Mouse (Mus musculus) lung, embryonic 14.5 days (tissue): Measurements from ENCODE around the gene Cand2. TPM values are rescaled to one million over a fixed set of nuclear protein-coding genes. Genes with fewer than 3 reads are reported as not detected.

Source experiments
- ATAC-seq: fragments of 200-750 bp; cut with Nextera tagmentation; 2 replicates; pipeline ENCODE4 v1.8.0; 2017; ENCODE audit warnings: mild to moderate bottlenecking, moderate TSS enrichment, moderate library complexity; ENCODE audit not compliant: insufficient read depth
- DNase-seq: peaks from one replicate; pipeline ENCODE4 v3.0.0-alpha.2; 2015
- H3K27ac ChIP-seq: fragments of 300-500 bp; sonication (generic); 2 replicates; pipeline ENCODE4 v1.5.1; 2014; ENCODE audit warnings: low read depth, mild to moderate bottlenecking, moderate library complexity
- H3K27me3 ChIP-seq: fragments of 300-500 bp; sonication (generic); 2 replicates; pipeline ENCODE4 v1.6.1; 2014; ENCODE audit warnings: low read length, control low read depth; ENCODE audit not compliant: insufficient read depth
- H3K36me3 ChIP-seq: fragments of 300-500 bp; sonication (generic); 2 replicates; pipeline ENCODE4 v1.6.1; 2014; ENCODE audit warnings: control low read depth; ENCODE audit not compliant: insufficient read depth
- H3K4me1 ChIP-seq: fragments of 300-500 bp; sonication (generic); 2 replicates; pipeline ENCODE4 v1.6.1; 2014; ENCODE audit warnings: antibody characterized with exemption, control low read depth; ENCODE audit not compliant: insufficient read depth
- H3K4me2 ChIP-seq: fragments of 300-500 bp; sonication (generic); 2 replicates; pipeline ENCODE4 v1.6.1; 2014; ENCODE audit warnings: mild to moderate bottlenecking
- H3K4me3 ChIP-seq: fragments of 300-500 bp; sonication (generic); 2 replicates; pipeline ENCODE4 v1.5.1; 2014; ENCODE audit warnings: low read depth, low read length
- H3K9ac ChIP-seq: fragments of 300-500 bp; sonication (generic); 2 replicates; pipeline ENCODE4 v1.6.1; 2014
- H3K9me3 ChIP-seq: fragments of 300-500 bp; sonication (generic); 2 replicates; pipeline ENCODE4 v1.6.1; 2016; ENCODE audit warnings: low read depth, low read length, control low read depth
- CTCF ChIP-seq: IDR thresholded peaks from 2 replicates; pipeline ENCODE4 v1.5.1; 2016; ENCODE audit warnings: antibody characterized with exemption, low read depth
- WGBS: fragments of 180-500 bp; shearing (Covaris S2); extraction: QIAGEN DNeasy Blood & Tissue Kit; methylation state at CpG from one replicate; pipeline ENCODE4 v1.1.7; 2014; 5-methylcytosine and 5-hydroxymethylcytosine counted together
- polyA plus RNA-seq: library from polyadenylated mRNA; unstranded; fragments of >200 nt; fragmentation: Nextera tagmentation; extraction: Ambion mirVana; gene quantifications from 2 replicates; pipeline ENCODE4 v1.2.1, GENCODE M21; 2014

Gene Cand2
- polyA plus RNA-seq, 1 experiment from 2014 or later: 46.3 TPM

DNA sequence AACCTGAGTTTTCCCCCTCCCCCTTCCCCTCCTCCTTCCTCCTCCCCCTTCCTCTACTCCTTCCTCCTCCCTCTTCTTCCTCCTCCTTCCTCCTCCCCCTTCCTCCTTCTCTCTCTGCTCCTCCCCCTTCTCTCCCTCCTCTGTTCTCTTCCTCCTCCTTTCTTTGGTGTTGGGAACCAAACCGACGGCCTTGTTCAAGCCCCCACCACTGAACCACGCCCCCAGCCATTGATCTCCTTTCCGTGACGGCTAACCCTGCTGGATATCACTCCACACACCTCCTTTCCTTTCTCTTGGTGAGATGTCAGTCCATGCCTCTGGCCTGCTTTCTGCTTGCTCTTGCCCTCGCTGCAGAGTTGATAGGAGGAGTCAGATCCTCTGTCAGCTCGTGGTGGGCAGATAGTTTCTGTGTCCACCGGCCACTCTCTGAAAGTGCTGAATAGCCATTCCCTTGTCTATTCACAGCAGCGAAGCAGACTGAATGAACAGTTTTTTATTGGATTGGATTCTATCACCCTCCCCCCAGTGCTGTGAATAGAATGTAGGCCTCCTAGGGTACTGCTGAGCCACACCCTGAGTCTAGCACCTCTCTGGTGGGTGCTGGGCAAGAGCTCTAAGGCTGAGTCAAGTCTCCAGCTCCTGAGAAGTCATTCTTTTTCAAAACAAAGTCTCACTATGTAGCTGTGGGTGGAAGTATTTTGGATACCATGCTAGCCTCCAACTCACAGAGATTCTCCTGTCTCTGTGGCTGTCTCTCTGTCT lies 12.2 kb upstream of the Cand2 start, which contains the start of gene Tmem40:
Gene Tmem40, minus strand, starts transcription at position 416 of the 762 bp plus-strand sequence.
- ATAC-seq (peak; percentile 36; the same call in 1 of the 2 replicates), DNase-seq (peak; percentile 63)
- Histone ChIP-seq H3K36me3 (no peaks in the 10 kb centered on the region), H3K27me3 (no peaks in the 10 kb centered on the region), H3K4me2 (peak within 1 kb of the TSS; percentile 34; the same call in 1 of the 2 replicates), H3K4me1 (peaks cover 18% of the 10 kb centered on the region), H3K9ac (no peak within 1 kb of the TSS), H3K27ac (peak within 1 kb of the TSS; percentile 88), H3K4me3 (no peak within 1 kb of the TSS), H3K9me3 (no peaks in the 10 kb centered on the region)
- no peak for TF ChIP-seq CTCF
- WGBS: 4% methylated on average over 9 of the region's 9 CpGs

DNA sequence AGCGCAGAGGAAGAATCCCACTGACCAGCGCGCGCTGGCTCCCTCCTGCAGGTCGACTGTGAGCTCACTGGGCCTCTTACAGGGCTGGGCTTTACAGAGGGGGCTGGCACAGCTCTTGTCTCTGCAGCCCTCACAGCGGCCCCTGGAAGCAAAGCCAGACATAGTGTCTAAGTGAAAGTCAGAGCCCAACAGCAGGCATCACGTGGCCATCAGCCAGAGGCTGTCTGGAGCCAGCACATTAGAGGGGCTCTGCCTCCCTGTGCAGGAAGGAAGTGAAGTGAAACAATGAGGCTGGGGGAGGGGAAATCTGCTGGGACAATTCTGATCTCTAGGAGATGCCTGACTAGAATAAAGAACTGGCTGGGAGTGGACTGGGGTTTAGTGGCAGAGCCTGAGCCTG lies 10.2 kb upstream of the Cand2 start:
- H3K4me1 ChIP-seq: peaks cover 18% of the 10 kb centered on the region
- 0 out of 2 replicates have a peak overlapping the region, but pooled peaks have one; percentile 4 for H3K9ac ChIP-seq
- no peaks in the 10 kb centered on the region for H3K9me3 ChIP-seq
- WGBS: 4% methylated on average over 7 of the region's 7 CpGs
- peak overlapping the region; percentile 42 for H3K4me2 ChIP-seq
- H3K27me3 ChIP-seq: no peaks in the 10 kb centered on the region
- H3K27ac ChIP-seq: peak overlapping the region; percentile 88
- TF ChIP-seq CTCF: peak; percentile 37
- H3K4me3 ChIP-seq: no peak overlapping the region
- no peaks in the 10 kb centered on the region for H3K36me3 ChIP-seq
- peak; percentile 95 for ATAC-seq
- peak; percentile 95 for DNase-seq

DNA sequence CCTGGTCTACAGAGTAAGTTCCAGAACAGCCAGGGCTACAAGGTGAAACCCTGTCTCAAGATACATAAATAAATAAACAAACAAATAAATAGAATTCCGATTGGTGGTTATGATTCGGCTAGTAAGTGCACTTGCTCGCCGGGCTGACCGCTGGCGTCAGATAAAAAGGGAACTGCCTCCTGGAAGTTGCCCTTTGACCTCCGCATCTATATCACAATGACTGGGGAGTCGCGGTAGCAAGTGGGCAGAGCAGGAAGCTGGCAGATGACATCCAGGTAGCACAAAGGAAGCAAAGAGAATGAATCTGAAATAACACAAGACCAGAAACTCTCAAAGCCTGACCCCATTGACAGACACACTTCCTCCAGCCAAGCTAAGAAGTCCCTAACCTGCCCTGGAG lies 7.0 kb upstream of the Cand2 start:
- Histone ChIP-seq H3K27ac (peak overlapping the region; percentile 79; the same call in 1 of the 2 replicates), H3K27me3 (no peaks in the 10 kb centered on the region), H3K4me3 (no peak overlapping the region), H3K9ac (no peak overlapping the region), H3K36me3 (no peaks in the 10 kb centered on the region), H3K4me1 (peaks cover 13% of the 10 kb centered on the region), H3K9me3 (no peaks in the 10 kb centered on the region), H3K4me2 (no peak overlapping the region)
- ATAC-seq (no peak), DNase-seq (no peak)
- WGBS: 39% methylated on average over 9 of the region's 9 CpGs
- no peak for TF ChIP-seq CTCF

DNA sequence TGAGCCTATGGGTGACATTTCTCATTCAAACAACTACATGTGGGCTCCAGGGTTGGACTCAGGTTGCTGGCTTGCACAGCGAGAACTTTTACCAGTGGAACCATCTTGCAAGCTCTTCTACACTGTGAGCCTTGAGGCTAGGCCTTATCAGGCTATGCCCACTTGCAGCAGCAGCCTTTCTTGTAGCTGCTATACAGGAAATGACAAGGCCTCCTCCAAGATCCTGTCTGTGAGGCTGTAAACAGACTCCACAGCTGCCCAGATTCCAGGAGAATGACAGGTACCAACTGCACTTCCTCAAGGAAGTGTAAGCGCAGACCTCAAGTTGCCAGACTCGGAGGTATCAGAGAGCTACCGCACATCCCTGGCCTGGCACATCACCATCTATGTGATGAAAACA lies 6.1 kb upstream of the Cand2 start:
- Histone ChIP-seq H3K9me3 (no peaks in the 10 kb centered on the region), H3K9ac (no peak overlapping the region), H3K27ac (peak overlapping the region; percentile 79; the same call in 1 of the 2 replicates), H3K27me3 (no peaks in the 10 kb centered on the region), H3K4me2 (no peak overlapping the region), H3K36me3 (no peaks in the 10 kb centered on the region), H3K4me3 (no peak overlapping the region), H3K4me1 (peaks cover 8% of the 10 kb centered on the region; the same call in 1 of the 2 replicates)
- 66% methylated on average over 4 of the region's 4 CpGs for WGBS
- TF ChIP-seq CTCF: no peak
- DNase-seq (peak; percentile 61), ATAC-seq (no peak)

DNA sequence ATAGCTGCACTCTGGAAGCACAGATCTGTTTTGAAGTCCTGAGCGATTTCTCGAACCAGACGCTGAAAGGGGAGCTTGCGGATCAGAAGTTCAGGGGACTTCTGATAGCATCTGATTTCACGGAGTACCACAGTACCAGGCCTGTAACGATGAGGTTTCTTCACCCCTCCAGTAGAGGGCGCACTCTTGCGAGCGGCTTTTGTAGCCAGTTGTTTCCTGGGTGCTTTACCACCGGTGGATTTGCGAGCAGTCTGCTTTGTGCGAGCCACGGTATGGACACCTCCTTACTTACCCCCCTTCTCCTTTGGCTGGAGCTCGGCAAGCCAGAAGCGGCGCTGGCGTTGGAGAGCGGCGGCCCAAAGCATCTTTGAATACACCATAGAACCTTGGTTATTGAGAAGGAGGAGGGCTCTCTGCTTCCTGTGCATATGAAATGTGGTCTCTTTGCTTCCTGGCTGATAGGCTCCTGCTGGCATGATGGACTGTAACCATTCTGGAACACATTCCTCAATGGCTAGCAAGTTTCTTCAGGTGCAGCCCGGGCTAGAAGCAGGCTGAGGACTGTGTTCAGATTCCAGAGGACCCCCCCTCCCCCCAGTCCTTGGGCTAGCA lies 4.2 kb upstream of the Cand2 start:
- Histone ChIP-seq H3K36me3 (no peaks in the 10 kb centered on the region), H3K4me3 (no peak overlapping the region), H3K4me1 (no peaks in the 10 kb centered on the region), H3K9me3 (no peaks in the 10 kb centered on the region), H3K9ac (no peak overlapping the region), H3K27me3 (no peaks in the 10 kb centered on the region), H3K27ac (no peak overlapping the region), H3K4me2 (no peak overlapping the region)
- WGBS: 79% methylated on average over 20 of the region's 20 CpGs
- DNase-seq: no peak
- peak; percentile 20; the same call in 1 of the 2 replicates for TF ChIP-seq CTCF
- no peak for ATAC-seq

DNA sequence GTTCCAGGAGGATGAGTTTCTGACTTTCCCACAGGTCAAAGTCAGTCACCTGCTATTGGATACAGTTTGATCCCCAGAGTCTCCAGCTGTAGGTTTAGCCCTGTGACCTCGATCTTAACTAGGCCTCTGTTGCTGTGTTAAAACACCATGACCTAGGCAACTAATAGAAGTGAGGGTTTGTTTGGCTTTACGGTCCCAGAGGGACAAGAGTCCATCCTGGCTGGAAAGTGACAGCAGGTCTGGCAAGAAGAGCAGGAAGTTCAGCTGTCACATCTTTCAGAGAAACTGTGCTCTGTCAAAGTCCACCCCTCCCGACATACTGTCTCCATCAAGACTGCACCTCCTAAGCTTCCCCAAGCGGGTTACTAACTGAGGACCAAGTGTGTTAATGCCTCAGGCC lies 3.5 kb upstream of the Cand2 start:
- WGBS: 58% methylated on average over 4 of the region's 4 CpGs

DNA sequence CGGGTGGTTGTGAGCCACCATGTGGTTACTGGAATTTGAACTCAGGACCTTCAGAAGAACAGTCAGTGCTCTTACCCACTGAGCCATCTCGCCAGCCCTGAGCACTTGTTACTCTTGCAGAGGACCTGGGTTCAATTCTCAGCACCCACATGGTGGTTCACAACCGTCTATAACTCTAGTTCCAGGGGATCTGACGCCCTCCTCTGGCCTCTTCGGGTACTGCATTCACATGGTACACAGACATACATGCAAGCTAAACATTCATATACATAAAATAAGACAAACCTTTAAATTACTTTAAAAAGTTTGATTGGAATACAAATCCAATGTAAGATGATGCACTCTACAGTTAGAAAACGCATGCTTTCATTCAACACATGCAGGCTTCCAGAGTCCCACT lies 2.1 kb upstream of the Cand2 start:
- Histone ChIP-seq H3K27ac (no peak overlapping the region), H3K9ac (no peak overlapping the region), H3K9me3 (no peaks in the 10 kb centered on the region), H3K27me3 (no peaks in the 10 kb centered on the region), H3K4me1 (peaks cover 16% of the 10 kb centered on the region), H3K4me2 (no peak overlapping the region), H3K4me3 (no peak overlapping the region), H3K36me3 (no peaks in the 10 kb centered on the region)
- peak; percentile 38 for TF ChIP-seq CTCF
- DNase-seq: no peak
- ATAC-seq: no peak
- WGBS: 75% methylated on average over 6 of the region's 6 CpGs

More for the DNA sequence above, 3.5 kb upstream of the Cand2 start:
- ATAC-seq: no peak
- Histone ChIP-seq H3K4me2 (no peak overlapping the region), H3K4me3 (no peak overlapping the region), H3K36me3 (no peaks in the 10 kb centered on the region), H3K4me1 (peaks cover 3% of the 10 kb centered on the region; the same call in 1 of the 2 replicates), H3K27ac (no peak overlapping the region), H3K9ac (no peak overlapping the region), H3K9me3 (no peaks in the 10 kb centered on the region), H3K27me3 (no peaks in the 10 kb centered on the region)
- no peak for TF ChIP-seq CTCF
- DNase-seq: no peak
